Mouse (Mus musculus): ENCODE results near the gene Ormdl3. TPM values are rescaled to one million over a fixed set of nuclear protein-coding genes. Genes with fewer than 3 reads are reported as not detected.
A peak's percentile ranks its signal among the peaks of the same experiment; 100 is the strongest.

Gene Ormdl3
- polyA plus RNA-seq, 1 experiment from 2014 or later = 65.1 TPM

- Histone ChIP-seq H3K36me3 (ENCODE audit: control insufficient read depth, insufficient read depth) (no peaks in the 10 kb centered on the region), H3K27me3 (ENCODE audit: control insufficient read depth, insufficient read depth, low read length) (peaks cover 14% of the 10 kb centered on the region), H3K9ac (ENCODE audit: low read length) (no peak overlapping the region), H3K9me3 (replicated peaks; ENCODE audit: control insufficient read depth, low read length) (no peaks in the 10 kb centered on the region), H3K4me1 (ENCODE audit: control insufficient read depth, insufficient read depth, low read length) (peaks cover 10% of the 10 kb centered on the region), H3K27ac (ENCODE audit: low read length) (no peak overlapping the region), H3K4me3 (ENCODE audit: low read length) (no peak overlapping the region), H3K4me2 (ENCODE audit: low read depth, low read length) (no peak overlapping the region)
- WGBS = 69% methylated on average over 6 of the region's 6 CpGs
- no peak for ATAC-seq (replicated peaks; ENCODE audit: extremely low read depth, insufficient read depth, low FRiP score)
Observed at GRCm38 (mm10) chr11:98595021-98595420, 7.9 kb upstream of the Ormdl3 start.

GRCm38 (mm10) chr11:98590548-98591445 lies 3.6 kb upstream of the Ormdl3 start:
- H3K36me3 ChIP-seq (ENCODE audit: control insufficient read depth, insufficient read depth) = no peaks in the 10 kb centered on the region
- H3K27me3 ChIP-seq (ENCODE audit: control insufficient read depth, insufficient read depth, low read length) = no peaks in the 10 kb centered on the region
- peaks cover 33% of the 10 kb centered on the region for H3K4me1 ChIP-seq (ENCODE audit: control insufficient read depth, insufficient read depth, low read length)
- H3K4me3 ChIP-seq (ENCODE audit: low read length) = no peak overlapping the region
- no peak overlapping the region for H3K27ac ChIP-seq (ENCODE audit: low read length)
- no peak for ATAC-seq (replicated peaks; ENCODE audit: extremely low read depth, insufficient read depth, low FRiP score)
- H3K4me2 ChIP-seq (ENCODE audit: low read depth, low read length) = no peak overlapping the region
- no peak overlapping the region for H3K9ac ChIP-seq (ENCODE audit: low read length)
- WGBS = 69% methylated on average over 19 of the region's 19 CpGs
- no peaks in the 10 kb centered on the region for H3K9me3 ChIP-seq (replicated peaks; ENCODE audit: control insufficient read depth, low read length)

GRCm38 (mm10) chr11:98589306-98589705 lies 2.1 kb upstream of the Ormdl3 start:
- 68% methylated on average over 8 of the region's 8 CpGs for WGBS
- Histone ChIP-seq H3K4me2 (ENCODE audit: low read depth, low read length) (peak overlapping the region; percentile 30; the same call in 1 of the 2 replicates), H3K27me3 (ENCODE audit: control insufficient read depth, insufficient read depth, low read length) (no peaks in the 10 kb centered on the region), H3K27ac (ENCODE audit: low read length) (peak overlapping the region; percentile 96), H3K4me1 (ENCODE audit: control insufficient read depth, insufficient read depth, low read length) (peaks cover 47% of the 10 kb centered on the region), H3K4me3 (ENCODE audit: low read length) (no peak overlapping the region), H3K9me3 (replicated peaks; ENCODE audit: control insufficient read depth, low read length) (no peaks in the 10 kb centered on the region), H3K36me3 (ENCODE audit: control insufficient read depth, insufficient read depth) (no peaks in the 10 kb centered on the region), H3K9ac (ENCODE audit: low read length) (0 out of 2 replicates have a peak overlapping the region, but pooled peaks have one; percentile 30)
- no peak for ATAC-seq (replicated peaks; ENCODE audit: extremely low read depth, insufficient read depth, low FRiP score)

DNA sequence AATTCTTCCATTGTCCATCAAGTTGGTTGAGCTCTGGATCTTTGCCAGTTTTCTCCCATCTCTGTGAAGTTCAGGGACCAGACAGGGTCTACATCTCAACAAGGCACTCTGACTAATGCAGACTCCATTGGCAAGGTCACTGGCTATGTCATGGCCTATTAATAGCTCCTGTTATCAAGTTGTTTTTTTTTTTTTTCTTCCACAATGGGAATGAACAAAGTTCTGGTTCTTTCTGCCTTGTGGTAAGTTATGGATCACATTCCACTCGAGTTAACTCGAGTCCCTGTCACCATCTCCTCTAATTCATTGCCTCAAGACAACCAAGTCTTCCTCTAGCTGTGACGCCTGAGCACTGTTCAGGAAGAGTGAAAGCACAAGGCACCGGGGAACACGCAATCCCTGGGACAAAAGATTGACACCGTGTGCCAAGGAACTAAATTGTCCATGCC lies 1.7 kb upstream of the Ormdl3 start:
- peak overlapping the region; percentile 65 for H3K4me2 ChIP-seq (ENCODE audit: low read depth, low read length)
- no peaks in the 10 kb centered on the region for H3K9me3 ChIP-seq (replicated peaks; ENCODE audit: control insufficient read depth, low read length)
- H3K9ac ChIP-seq (ENCODE audit: low read length) = peak overlapping the region; percentile 56; the same call in 1 of the 2 replicates
- H3K36me3 ChIP-seq (ENCODE audit: control insufficient read depth, insufficient read depth) = no peaks in the 10 kb centered on the region
- peaks cover 50% of the 10 kb centered on the region for H3K4me1 ChIP-seq (ENCODE audit: control insufficient read depth, insufficient read depth, low read length)
- H3K27ac ChIP-seq (ENCODE audit: low read length) = peak overlapping the region; percentile 96
- H3K4me3 ChIP-seq (ENCODE audit: low read length) = no peak overlapping the region
- H3K27me3 ChIP-seq (ENCODE audit: control insufficient read depth, insufficient read depth, low read length) = no peaks in the 10 kb centered on the region
- ATAC-seq (replicated peaks; ENCODE audit: extremely low read depth, insufficient read depth, low FRiP score) = no peak
- 17% methylated on average over 6 of the region's 6 CpGs for WGBS

GRCm38 (mm10) chr11:98587684-98588546 lies 747 bp upstream of the Ormdl3 start:
- Histone ChIP-seq H3K4me2 (ENCODE audit: low read depth, low read length) (peak overlapping the region; percentile 65), H3K4me1 (ENCODE audit: control insufficient read depth, insufficient read depth, low read length) (peaks cover 53% of the 10 kb centered on the region), H3K36me3 (ENCODE audit: control insufficient read depth, insufficient read depth) (peaks cover 6% of the 10 kb centered on the region), H3K4me3 (ENCODE audit: low read length) (peak overlapping the region; percentile 71), H3K9ac (ENCODE audit: low read length) (peak overlapping the region; percentile 69), H3K27me3 (ENCODE audit: control insufficient read depth, insufficient read depth, low read length) (no peaks in the 10 kb centered on the region), H3K27ac (ENCODE audit: low read length) (peak overlapping the region; percentile 96), H3K9me3 (replicated peaks; ENCODE audit: control insufficient read depth, low read length) (no peaks in the 10 kb centered on the region)
- peak; percentile 63 for ATAC-seq (replicated peaks; ENCODE audit: extremely low read depth, insufficient read depth, low FRiP score)
- WGBS = 6% methylated on average over 20 of the region's 20 CpGs

GRCm38 (mm10) chr11:98586087-98586891 lies 879 bp downstream of the Ormdl3 start:
- H3K4me1 ChIP-seq (ENCODE audit: control insufficient read depth, insufficient read depth, low read length) = peaks cover 54% of the 10 kb centered on the region
- H3K27ac ChIP-seq (ENCODE audit: low read length) = peak overlapping the region; percentile 87
- H3K9me3 ChIP-seq (replicated peaks; ENCODE audit: control insufficient read depth, low read length) = no peaks in the 10 kb centered on the region
- peak; percentile 15; the same call in 1 of the 2 replicates for ATAC-seq (replicated peaks; ENCODE audit: extremely low read depth, insufficient read depth, low FRiP score)
- WGBS = 2% methylated on average over 22 of the region's 22 CpGs
- H3K4me2 ChIP-seq (ENCODE audit: low read depth, low read length) = peak overlapping the region; percentile 96
- H3K9ac ChIP-seq (ENCODE audit: low read length) = peak overlapping the region; percentile 91
- no peaks in the 10 kb centered on the region for H3K27me3 ChIP-seq (ENCODE audit: control insufficient read depth, insufficient read depth, low read length)
- H3K36me3 ChIP-seq (ENCODE audit: control insufficient read depth, insufficient read depth) = peaks cover 15% of the 10 kb centered on the region
- H3K4me3 ChIP-seq (ENCODE audit: low read length) = peak overlapping the region; percentile 71

GRCm38 (mm10) chr11:98584629-98585177 lies 2.5 kb downstream of the Ormdl3 start:
- no peaks in the 10 kb centered on the region for H3K9me3 ChIP-seq (replicated peaks; ENCODE audit: control insufficient read depth, low read length)
- H3K4me1 ChIP-seq (ENCODE audit: control insufficient read depth, insufficient read depth, low read length) = peaks cover 68% of the 10 kb centered on the region
- H3K4me3 ChIP-seq (ENCODE audit: low read length) = no peak overlapping the region
- H3K36me3 ChIP-seq (ENCODE audit: control insufficient read depth, insufficient read depth) = peaks cover 15% of the 10 kb centered on the region
- no peak overlapping the region for H3K9ac ChIP-seq (ENCODE audit: low read length)
- no peak overlapping the region for H3K27ac ChIP-seq (ENCODE audit: low read length)
- H3K4me2 ChIP-seq (ENCODE audit: low read depth, low read length) = no peak overlapping the region
- 87% methylated on average over 6 of the region's 6 CpGs for WGBS
- no peaks in the 10 kb centered on the region for H3K27me3 ChIP-seq (ENCODE audit: control insufficient read depth, insufficient read depth, low read length)
- no peak for ATAC-seq (replicated peaks; ENCODE audit: extremely low read depth, insufficient read depth, low FRiP score)

DNA sequence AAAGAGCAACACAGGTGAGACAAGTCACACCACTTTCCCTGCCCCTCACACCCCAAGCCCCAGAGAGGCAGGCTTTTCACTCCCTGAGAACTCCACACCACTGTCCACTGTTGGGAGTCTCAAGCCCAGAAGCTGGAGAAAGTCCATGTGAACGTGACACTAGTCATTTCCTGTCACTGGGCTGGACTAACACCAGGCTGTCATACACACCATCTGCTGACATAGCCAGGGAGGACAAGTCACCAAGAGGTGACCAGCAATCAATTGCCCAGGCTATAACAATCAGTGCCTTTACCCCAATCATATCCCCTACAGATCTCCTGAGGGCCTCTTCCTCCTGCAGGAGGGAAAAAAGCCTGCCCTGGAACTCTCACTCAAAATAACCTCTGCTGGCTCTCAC lies 3.0 kb downstream of the Ormdl3 start:
- peaks cover 15% of the 10 kb centered on the region for H3K36me3 ChIP-seq (ENCODE audit: control insufficient read depth, insufficient read depth)

More for the DNA sequence above, 3.0 kb downstream of the Ormdl3 start:
- ATAC-seq (replicated peaks; ENCODE audit: extremely low read depth, insufficient read depth, low FRiP score) = no peak
- H3K4me3 ChIP-seq (ENCODE audit: low read length) = no peak overlapping the region
- peaks cover 64% of the 10 kb centered on the region for H3K4me1 ChIP-seq (ENCODE audit: control insufficient read depth, insufficient read depth, low read length)
- peak overlapping the region; percentile 8; the same call in 1 of the 2 replicates for H3K9ac ChIP-seq (ENCODE audit: low read length)
- H3K4me2 ChIP-seq (ENCODE audit: low read depth, low read length) = no peak overlapping the region
- no peaks in the 10 kb centered on the region for H3K9me3 ChIP-seq (replicated peaks; ENCODE audit: control insufficient read depth, low read length)
- 29% methylated on average over 1 of the region's 1 CpGs for WGBS
- H3K27ac ChIP-seq (ENCODE audit: low read length) = no peak overlapping the region
- H3K27me3 ChIP-seq (ENCODE audit: control insufficient read depth, insufficient read depth, low read length) = no peaks in the 10 kb centered on the region
